Mouse (Mus musculus): ENCODE measurements around the gene Rin3.

- TF ChIP-seq CTCF (IDR thresholded peaks at IDR 0.05; ENCODE audit: control insufficient read depth, insufficient read depth, insufficient read length) (no peak), USF1 (IDR thresholded peaks at IDR 0.05; ENCODE audit: low read depth) (no peak), MYOG (IDR thresholded peaks at IDR 0.05; ENCODE audit: control insufficient read depth, extremely low read depth, insufficient read length) (no peak), CEBPB (IDR thresholded peaks at IDR 0.05; ENCODE audit: low read depth) (no peak), MAX (IDR thresholded peaks at IDR 0.05) (no peak), MYOD1 (IDR thresholded peaks at IDR 0.05; ENCODE audit: control insufficient read depth, insufficient read length, low read depth) (no peak)
Observed at GRCm38 (mm10) chr12:102290662-102291061, 7.8 kb downstream of the Rin3 start.
